Mouse (Mus musculus): Measurements from ENCODE around the gene Parvb.

Gene Parvb

DNA sequence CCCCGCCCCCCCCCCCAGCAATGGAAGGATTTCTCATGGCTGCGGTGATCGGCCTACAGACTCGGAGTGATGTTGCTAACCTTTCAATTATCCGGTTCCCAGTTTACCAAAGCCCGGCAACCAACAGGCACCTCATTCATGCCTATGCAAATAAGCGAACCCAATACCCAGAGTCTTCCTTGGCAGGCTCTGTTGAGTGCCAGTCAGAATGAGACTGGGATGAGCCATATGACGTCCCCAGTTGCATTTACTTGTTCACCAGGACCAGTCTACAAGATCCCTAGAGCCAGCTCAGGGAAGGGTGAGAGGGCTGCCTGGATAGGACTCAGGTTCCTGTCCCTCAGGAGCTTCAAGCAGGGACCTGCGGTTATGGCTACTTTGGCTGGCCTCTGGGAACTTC lies 62.5 kb downstream of the Parvb start:
- no peak for DNase-seq (ENCODE audit: low spot score)

- no peak for DNase-seq (ENCODE audit: low spot score)
Observed at GRCm38 (mm10) chr15:84295225-84295624, 63.4 kb downstream of the Parvb start.

- DNase-seq (ENCODE audit: low spot score) = no peak
Observed at GRCm38 (mm10) chr15:84297454-84297853, 65.6 kb downstream of the Parvb start.

DNA sequence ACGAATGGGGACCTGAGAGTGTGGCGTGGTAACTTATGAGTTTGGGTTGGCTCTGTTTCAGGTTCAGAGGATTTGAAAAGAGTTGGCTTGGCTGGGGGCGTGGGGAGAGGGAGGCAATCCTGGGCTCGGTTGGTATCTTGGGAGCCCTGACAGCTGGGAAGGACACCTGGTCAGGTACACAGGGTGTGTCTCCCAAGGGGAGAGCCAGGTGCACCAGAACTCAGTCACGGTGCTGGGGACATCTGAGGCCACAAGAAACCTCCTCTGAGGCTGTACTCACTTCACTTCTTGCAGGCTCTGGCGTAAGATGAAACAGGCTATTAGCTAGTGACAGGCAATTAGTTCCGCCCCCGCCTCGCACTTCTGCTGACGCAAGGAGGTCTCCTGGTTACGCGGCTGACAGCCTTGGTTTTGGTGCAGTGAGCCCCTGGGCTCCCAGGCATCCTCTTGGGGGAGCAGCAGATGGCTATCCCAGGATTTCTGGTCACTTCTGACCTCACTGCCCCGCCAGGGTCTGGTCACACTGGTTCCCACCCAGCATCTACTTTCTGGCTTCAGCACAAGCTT lies 67.0 kb downstream of the Parvb start:
- DNase-seq (ENCODE audit: low spot score) = peak; percentile 62

DNA sequence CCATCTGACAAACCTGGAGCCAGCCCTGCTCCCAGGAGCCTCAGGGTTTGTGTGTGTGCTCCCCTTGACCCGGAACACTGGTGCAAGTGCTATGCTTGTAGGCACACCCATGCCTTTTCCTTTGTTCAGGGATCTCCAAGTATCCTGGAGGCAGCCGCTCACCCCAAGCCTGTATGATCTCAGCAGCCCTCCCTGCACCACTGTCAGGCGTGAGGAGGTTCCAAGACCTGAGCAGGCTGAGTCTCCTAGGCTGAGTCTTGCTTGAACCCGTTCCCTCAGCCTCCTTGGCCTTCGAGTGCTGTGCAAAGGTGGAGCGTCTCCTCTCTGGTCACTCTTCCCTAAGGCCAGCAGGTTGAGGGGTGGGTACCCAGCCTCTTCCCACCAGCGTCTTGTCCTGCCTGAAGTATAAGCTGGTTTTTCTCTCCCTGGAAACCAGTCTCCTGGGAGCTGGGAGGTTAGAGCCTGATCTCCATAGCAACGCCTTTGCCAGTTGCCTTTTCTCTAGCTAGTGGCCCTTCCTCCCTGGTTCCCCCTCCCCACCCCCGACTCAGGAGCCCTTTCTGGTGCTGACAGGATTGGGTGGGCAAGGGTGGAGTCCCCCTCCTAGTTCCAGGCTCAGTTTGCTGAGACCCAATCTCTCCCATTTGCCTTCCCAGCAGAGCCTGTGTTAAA lies 68.0 kb downstream of the Parvb start:
- no peak for DNase-seq (ENCODE audit: low spot score)

DNA sequence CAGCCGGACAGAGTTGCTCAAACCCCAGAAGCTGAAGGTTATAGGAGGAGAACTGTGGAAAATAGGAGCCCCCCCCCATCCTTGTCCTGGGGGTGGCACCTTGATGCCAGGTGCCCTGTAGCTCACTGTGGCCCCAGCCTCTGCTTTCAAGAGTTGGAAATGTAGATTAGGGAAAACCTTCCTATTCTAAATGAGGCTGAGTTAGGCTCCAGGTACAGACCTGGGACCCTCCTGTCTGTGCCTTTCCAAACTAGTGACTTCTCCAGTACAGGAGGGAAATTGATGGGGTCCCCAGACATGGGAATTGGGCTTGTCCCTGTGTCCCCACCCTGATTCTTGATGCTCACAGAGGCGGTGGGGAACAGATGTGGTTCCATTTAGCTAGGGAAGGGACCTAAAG lies 68.7 kb downstream of the Parvb start:
- no peak for DNase-seq (ENCODE audit: low spot score)

GRCm38 (mm10) chr15:84301026-84301425 lies 69.2 kb downstream of the Parvb start:
- DNase-seq (ENCODE audit: low spot score) = peak; percentile 52

GRCm38 (mm10) chr15:84301641-84302420 lies 70.0 kb downstream of the Parvb start:
- no peak for DNase-seq (ENCODE audit: low spot score)

DNA sequence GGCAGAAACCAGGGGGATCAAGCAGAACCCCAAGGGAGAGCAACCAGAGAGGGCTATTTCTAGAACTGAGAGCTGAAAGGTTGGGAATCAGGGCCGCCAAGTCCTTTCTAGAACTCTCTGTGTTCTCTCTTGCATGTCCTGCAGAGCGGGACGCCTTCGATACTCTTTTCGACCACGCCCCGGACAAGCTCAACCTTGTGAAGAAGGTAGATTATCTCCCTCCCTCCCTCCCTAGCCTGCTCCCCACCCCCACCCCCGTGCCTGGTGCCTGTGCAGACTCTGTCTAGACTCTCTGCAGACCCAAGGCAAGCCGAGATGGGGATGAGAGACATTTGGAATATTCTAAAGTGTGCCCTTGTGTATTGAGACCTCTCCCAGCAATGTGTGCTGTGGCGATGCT lies 71.4 kb downstream of the Parvb start:
- DNase-seq (ENCODE audit: low spot score) = no peak

DNA sequence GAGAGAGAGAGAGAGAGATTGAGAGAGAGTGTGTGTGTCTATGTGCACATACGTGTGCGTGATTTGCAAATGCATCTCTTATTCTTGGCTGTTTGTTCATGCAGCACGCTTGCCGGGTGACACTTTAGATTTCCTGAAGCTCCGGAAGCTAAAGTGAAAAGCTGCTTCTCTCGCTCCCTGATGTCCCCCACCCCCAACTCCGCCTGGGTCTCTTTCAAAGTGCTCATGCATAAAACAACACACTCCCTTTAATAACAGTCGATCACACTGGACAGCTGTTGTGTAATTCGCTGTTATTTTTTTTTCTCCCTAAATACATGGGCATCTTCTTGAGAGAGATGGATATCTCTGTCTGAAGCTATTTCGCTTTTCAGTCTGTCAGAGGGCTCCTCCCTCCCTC lies 73.5 kb downstream of the Parvb start:
- no peak for DNase-seq (ENCODE audit: low spot score)

- DNase-seq (ENCODE audit: low spot score) = peak; percentile 35
Observed at GRCm38 (mm10) chr15:84310271-84310670, 78.4 kb downstream of the Parvb start.

GRCm38 (mm10) chr15:84311295-84312085 lies 79.6 kb downstream of the Parvb start:
- no peak for DNase-seq (ENCODE audit: low spot score)

- DNase-seq (ENCODE audit: low spot score) = no peak
Observed at GRCm38 (mm10) chr15:84312878-84313565, 81.2 kb downstream of the Parvb start.

GRCm38 (mm10) chr15:84313566-84313878 lies 81.7 kb downstream of the Parvb start:
- no peak for DNase-seq (ENCODE audit: low spot score)

GRCm38 (mm10) chr15:84314420-84315080 lies 82.7 kb downstream of the Parvb start:
- DNase-seq (ENCODE audit: low spot score) = no peak

DNA sequence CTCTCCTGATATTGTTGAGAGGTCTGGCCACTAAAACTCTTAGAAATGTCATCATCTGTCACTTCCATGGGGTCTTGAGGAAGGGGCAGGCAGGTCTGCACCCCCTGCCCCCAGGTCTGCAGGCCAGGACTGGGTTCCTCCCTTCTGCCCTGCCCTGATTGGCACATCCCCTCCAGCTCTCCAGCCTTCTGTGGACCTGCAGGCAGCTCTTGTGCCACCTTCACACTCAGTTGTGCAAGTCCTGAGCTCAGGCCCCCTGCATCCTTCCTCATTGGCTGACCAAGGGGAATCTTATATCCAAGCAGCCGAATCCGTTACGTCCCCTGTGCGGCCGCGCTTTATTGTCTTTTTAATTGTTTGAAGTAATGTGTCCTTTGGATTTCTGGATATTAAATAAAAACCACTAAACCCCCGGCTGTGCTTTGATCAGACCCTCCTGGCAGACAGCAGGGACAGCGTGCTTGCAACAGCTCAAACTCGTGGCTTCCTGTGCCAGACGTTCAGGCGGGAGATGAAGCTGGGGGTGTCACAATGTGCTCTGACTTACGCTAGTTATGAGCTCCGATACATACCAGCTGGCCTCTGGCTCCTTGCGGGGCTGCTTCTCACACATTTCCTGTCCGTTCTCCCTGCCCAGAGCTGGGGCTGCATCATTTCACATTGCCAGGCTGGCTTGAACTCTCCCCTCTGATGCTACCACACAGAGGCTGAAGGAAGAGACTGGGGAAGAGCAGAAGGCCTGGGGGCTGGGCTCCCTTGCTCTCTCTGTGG lies 83.6 kb downstream of the Parvb start:
- peak; percentile 65 for DNase-seq (ENCODE audit: low spot score)

DNA sequence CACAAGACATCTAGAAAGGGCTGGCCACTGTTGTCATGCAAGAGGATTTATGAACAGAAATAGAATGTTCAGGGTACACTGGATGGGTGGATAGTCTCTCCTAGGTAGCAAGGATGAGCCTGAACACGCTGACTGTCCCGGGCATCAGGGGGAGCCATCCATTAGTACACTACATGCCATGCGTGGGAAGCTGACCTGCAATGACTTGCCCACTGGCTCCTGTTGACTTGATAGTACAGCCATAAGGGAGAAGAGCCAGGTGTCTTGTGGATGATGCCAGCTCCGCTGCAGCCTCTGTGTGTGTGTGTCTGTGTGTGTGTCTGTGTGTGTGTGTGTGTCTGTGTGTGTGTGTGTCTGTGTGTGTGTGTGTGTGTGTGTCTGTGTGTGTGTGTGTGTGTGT lies 87.5 kb downstream of the Parvb start:
- no peak for DNase-seq (ENCODE audit: low spot score)

GRCm38 (mm10) chr15:84321544-84322174 lies 89.8 kb downstream of the Parvb start:
- peak; percentile 47 for DNase-seq (ENCODE audit: low spot score)

GRCm38 (mm10) chr15:84323966-84324869 lies 92.4 kb downstream of the Parvb start, which contains the start of gene Parvg:
TSS of gene Parvg (plus strand) at chr15:84324026.
- DNase-seq (ENCODE audit: low spot score) = no peak

Data from layer of hippocampus, adult 11-12 months (tissue).